Mouse (Mus musculus) liver, adult 2 months (tissue): ENCODE data around the gene Slc17a3. TPM values are rescaled to one million over a fixed set of nuclear protein-coding genes. Genes with fewer than 3 reads are reported as not detected.

Experiments
- DNase-seq: peaks from one replicate; pipeline ENCODE4 v3.0.0-alpha.2; 2011; ENCODE audit warnings: low read depth, low spot score; ENCODE audit errors: extremely low read depth
- H3K27ac ChIP-seq: fragments of 200-500 bp; replicated peaks from 2 replicates; pipeline ENCODE4 v1.5.1; 2012; ENCODE audit warnings: low read depth, mild to moderate bottlenecking, control low read depth, inconsistent platforms, low read length; ENCODE audit not compliant: insufficient read depth
- H3K27me3 ChIP-seq: fragments of 200-500 bp; 2 replicates; pipeline ENCODE4 v1.6.1; 2012; ENCODE audit warnings: mild to moderate bottlenecking, moderate library complexity, low read length, inconsistent platforms; ENCODE audit not compliant: control insufficient read depth, insufficient read depth
- H3K36me3 ChIP-seq: fragments of 200-500 bp; 2 replicates; pipeline ENCODE4 v1.6.1; 2012; ENCODE audit warnings: low read length, inconsistent platforms; ENCODE audit not compliant: control insufficient read depth, insufficient read depth
- H3K4me1 ChIP-seq: fragments of 200-500 bp; 2 replicates; pipeline ENCODE4 v1.6.1; 2011; ENCODE audit warnings: low read length; ENCODE audit not compliant: control insufficient read depth, insufficient read depth
- H3K4me3 ChIP-seq: fragments of 200-500 bp; 2 replicates; pipeline ENCODE4 v1.5.1; 2011; ENCODE audit warnings: low read depth, mild to moderate bottlenecking, control low read depth, low read length, moderate library complexity; ENCODE audit not compliant: insufficient read depth
- H3K79me2 ChIP-seq: fragments of 200-500 bp; 2 replicates; pipeline ENCODE4 v1.6.1; 2012; ENCODE audit warnings: inconsistent platforms, mild to moderate bottlenecking, low read length, moderate library complexity; ENCODE audit not compliant: control insufficient read depth, insufficient read depth
- H3K9ac ChIP-seq: fragments of 200-500 bp; 2 replicates; pipeline ENCODE4 v1.6.1; 2012; ENCODE audit warnings: low read depth, mild to moderate bottlenecking, control low read depth, inconsistent platforms, low read length
- CTCF ChIP-seq: fragments of 200-500 bp; IDR thresholded peaks from 2 replicates; pipeline ENCODE4 v1.5.1; 2011; ENCODE audit warnings: low read depth, low read length, control low read depth
- POLR2A ChIP-seq: fragments of 200-500 bp; IDR thresholded peaks from 2 replicates; pipeline ENCODE4 v1.6.1; 2011; ENCODE audit warnings: low read length, control low read depth; ENCODE audit not compliant: insufficient read depth; ENCODE audit errors: extremely low read depth
- WGBS: fragments of 180-500 bp; shearing (Covaris S2); methylation state at CpG from one replicate; pipeline ENCODE4 v1.1.7; 2018; 5-methylcytosine and 5-hydroxymethylcytosine counted together
- polyA plus RNA-seq: library from polyadenylated mRNA; depleted of rRNA; stranded (reverse); fragments of >200 nt; gene quantifications from 2 replicates; pipeline ENCODE4 v1.2.3, GENCODE M21; 2012
- total RNA-seq: library from RNA; depleted of rRNA; stranded (reverse); fragments of >200 nt; gene quantifications from 2 replicates; pipeline ENCODE4 v1.2.3, GENCODE M21; 2014

The Slc17a3 gene
- total and polyA plus RNA-seq, 2 experiments: 34.5 to 38.1 TPM

GRCm38 (mm10) chr13:23820179-23820940 lies 18.9 kb upstream of the Slc17a3 start:
- H3K4me1 ChIP-seq: peaks cover 29% of the 10 kb centered on the region
- DNase-seq: peak; percentile 99
- no peak for TF ChIP-seq POLR2A
- no peak for TF ChIP-seq CTCF
- no peaks in the 10 kb centered on the region for H3K27me3 ChIP-seq
- peaks cover 57% of the 10 kb centered on the region for H3K36me3 ChIP-seq
- peak overlapping the region; percentile 58 for H3K9ac ChIP-seq
- WGBS: 15% methylated on average over 4 of the region's 4 CpGs
- no peaks in the 10 kb centered on the region for H3K79me2 ChIP-seq
- H3K4me3 ChIP-seq: no peak overlapping the region
- peak overlapping the region; percentile 97 for H3K27ac ChIP-seq

GRCm38 (mm10) chr13:23822213-23822612 lies 17.0 kb upstream of the Slc17a3 start:
- TF ChIP-seq CTCF (no peak), POLR2A (no peak)
- H3K4me1 ChIP-seq: peaks cover 35% of the 10 kb centered on the region

GRCm38 (mm10) chr13:23826606-23827005 lies 12.6 kb upstream of the Slc17a3 start:
- Histone ChIP-seq H3K4me3 (no peak overlapping the region), H3K36me3 (peaks cover 17% of the 10 kb centered on the region), H3K4me1 (peaks cover 21% of the 10 kb centered on the region), H3K9ac (no peak overlapping the region), H3K79me2 (no peaks in the 10 kb centered on the region), H3K27me3 (no peaks in the 10 kb centered on the region), H3K27ac (peak overlapping the region; percentile 44; the same call in 1 of the 2 replicates)
- 11% methylated on average over 3 of the region's 3 CpGs for WGBS
- DNase-seq: peak; percentile 89
- no peak for TF ChIP-seq CTCF
- TF ChIP-seq POLR2A: no peak

More at GRCm38 (mm10) chr13:23822213-23822612, 17.0 kb upstream of the Slc17a3 start:
- WGBS: 3% methylated on average over 3 of the region's 3 CpGs
- H3K27me3 ChIP-seq: no peaks in the 10 kb centered on the region
- peak; percentile 82 for DNase-seq
- H3K27ac ChIP-seq: peak overlapping the region; percentile 61; the same call in 1 of the 2 replicates
- H3K4me3 ChIP-seq: no peak overlapping the region
- H3K36me3 ChIP-seq: peaks cover 45% of the 10 kb centered on the region
- H3K79me2 ChIP-seq: no peaks in the 10 kb centered on the region
- no peak overlapping the region for H3K9ac ChIP-seq

- H3K27me3 ChIP-seq: no peaks in the 10 kb centered on the region
- no peak overlapping the region for H3K9ac ChIP-seq
- no peaks in the 10 kb centered on the region for H3K79me2 ChIP-seq
- peak; percentile 74 for TF ChIP-seq CTCF
- TF ChIP-seq POLR2A: no peak
- H3K4me1 ChIP-seq: peaks cover 10% of the 10 kb centered on the region; the same call in 1 of the 2 replicates
- no peak overlapping the region for H3K4me3 ChIP-seq
- 12% methylated on average over 6 of the region's 6 CpGs for WGBS
- H3K36me3 ChIP-seq: no peaks in the 10 kb centered on the region
- peak; percentile 72 for DNase-seq
- no peak overlapping the region for H3K27ac ChIP-seq
These were observed 6.2 kb upstream of the Slc17a3 start for GRCm38 (mm10) chr13:23833053-23833452.

GRCm38 (mm10) chr13:23834836-23835235 lies 4.4 kb upstream of the Slc17a3 start:
- peak; percentile 79 for DNase-seq
- Histone ChIP-seq H3K9ac (no peak overlapping the region), H3K4me3 (no peak overlapping the region), H3K27me3 (no peaks in the 10 kb centered on the region), H3K79me2 (no peaks in the 10 kb centered on the region), H3K27ac (peak overlapping the region; percentile 61; the same call in 1 of the 2 replicates), H3K36me3 (no peaks in the 10 kb centered on the region), H3K4me1 (peaks cover 17% of the 10 kb centered on the region; the same call in 1 of the 2 replicates)
- WGBS: 48% methylated on average over 5 of the region's 5 CpGs
- TF ChIP-seq POLR2A (no peak), CTCF (no peak)

GRCm38 (mm10) chr13:23836630-23837029 lies 2.6 kb upstream of the Slc17a3 start:
- no peak overlapping the region for H3K9ac ChIP-seq
- peak; percentile 97 for DNase-seq
- H3K79me2 ChIP-seq: no peaks in the 10 kb centered on the region; the same call in 1 of the 2 replicates
- H3K36me3 ChIP-seq: no peaks in the 10 kb centered on the region
- H3K27ac ChIP-seq: peak overlapping the region; percentile 42
- TF ChIP-seq CTCF: no peak
- no peak for TF ChIP-seq POLR2A
- H3K4me1 ChIP-seq: peaks cover 25% of the 10 kb centered on the region
- no peaks in the 10 kb centered on the region for H3K27me3 ChIP-seq
- peak overlapping the region; percentile 33; the same call in 1 of the 2 replicates for H3K4me3 ChIP-seq
- 15% methylated on average over 5 of the region's 5 CpGs for WGBS
